ENCODE assay signal across 8 mouse cellular contexts in genomic region chr4:141130704-141131342, GRCm38 (mm10). TPM values are rescaled to one million over a fixed set of nuclear protein-coding genes. Genes with fewer than 3 reads are reported as not detected.
DNase-seq lines count a peak whose midpoint lies in the region; ATAC-seq and TF ChIP-seq lines count a peak whose summit lies in the region.

No protein-coding gene starts in this region.

- no peaks in the 10 kb centered on the region; the same call in 1 of the 2 replicates for H3K36me3 ChIP-seq in hindbrain, embryonic 14.5 days (replicated peaks; ENCODE audit: control insufficient read depth, insufficient read depth)
- H3K36me3 ChIP-seq in liver, postnatal 0 days (replicated peaks; ENCODE audit: insufficient read depth, low read length): peaks cover 3% of the 10 kb centered on the region
- no peaks in the 10 kb centered on the region for H3K36me3 ChIP-seq in thymus, adult 2 months (ENCODE audit: control insufficient read depth, insufficient read depth, low read length)

- H3K27me3 ChIP-seq in hindbrain, embryonic 14.5 days (ENCODE audit: control insufficient read depth, insufficient read depth, low read length): no peaks in the 10 kb centered on the region
- H3K27me3 ChIP-seq in liver, postnatal 0 days (ENCODE audit: insufficient read depth, low read length): no peaks in the 10 kb centered on the region
- H3K27me3 ChIP-seq in thymus, adult 2 months (ENCODE audit: control insufficient read depth, insufficient read depth, low read length): no peaks in the 10 kb centered on the region

- no peak for TF ChIP-seq CTCF in liver, postnatal 0 days (IDR thresholded peaks at IDR 0.05; ENCODE audit: low read depth)
- no peak for TF ChIP-seq CTCF in thymus, adult 2 months (IDR thresholded peaks at IDR 0.05; ENCODE audit: borderline replicate concordance, control insufficient read depth, extremely low read depth, insufficient read depth, low read length, poor library complexity)

- peak overlapping the region; percentile 54 for H3K27ac ChIP-seq in hindbrain, embryonic 14.5 days
- peak overlapping the region; percentile 89 for H3K27ac ChIP-seq in liver, postnatal 0 days (ENCODE audit: low read depth)
- no peak overlapping the region for H3K27ac ChIP-seq in thymus, adult 2 months (ENCODE audit: control insufficient read depth, insufficient read depth, low read length)

- no peak overlapping the region for H3K9ac ChIP-seq in hindbrain, embryonic 14.5 days
- peak overlapping the region; percentile 37 for H3K9ac ChIP-seq in liver, postnatal 0 days (replicated peaks)

- no peak for ATAC-seq in hindbrain, embryonic 14.5 days (ENCODE audit: low FRiP score)
- peak; percentile 82 for ATAC-seq in liver, postnatal 0 days

- H3K4me1 ChIP-seq in hindbrain, embryonic 14.5 days (replicated peaks; ENCODE audit: control insufficient read depth, insufficient read depth, low read length): peaks cover 37% of the 10 kb centered on the region
- H3K4me1 ChIP-seq in liver, postnatal 0 days (ENCODE audit: insufficient read depth): peaks cover 41% of the 10 kb centered on the region
- peaks cover 9% of the 10 kb centered on the region; the same call in 1 of the 2 replicates for H3K4me1 ChIP-seq in thymus, adult 2 months (replicated peaks; ENCODE audit: control insufficient read depth, insufficient read depth, low read length)

- DNase-seq in kidney, adult 18-20 months: peak; percentile 49
- DNase-seq in kidney, adult 11 months: no peak
- peak; percentile 48 for DNase-seq in cerebellum, adult 8-10 months
- no peak for DNase-seq in hindbrain, embryonic 14.5 days (ENCODE audit: low spot score)
- peak; percentile 48 for DNase-seq in liver, postnatal 0 days
- DNase-seq in natural killer cell, adult 2 months (ENCODE audit: low spot score in 2 of 2): no peak
- no peak for DNase-seq in thymus, adult 2 months
- DNase-seq in right cerebral cortex, postnatal 25 days: no peak

- no peak for TF ChIP-seq EP300 in liver, postnatal 0 days (IDR thresholded peaks at IDR 0.05; ENCODE audit: low read depth)

- TF ChIP-seq POLR2A in thymus, adult 2 months (IDR thresholded peaks at IDR 0.05; ENCODE audit: control insufficient read depth, extremely low read depth, insufficient read depth, low read length, poor library complexity): no peak

- no peaks in the 10 kb centered on the region for H3K9me3 ChIP-seq in hindbrain, embryonic 14.5 days (ENCODE audit: control insufficient read depth, low read length)
- no peaks in the 10 kb centered on the region for H3K9me3 ChIP-seq in liver, postnatal 0 days (ENCODE audit: low read length)

- no peak overlapping the region for H3K4me2 ChIP-seq in hindbrain, embryonic 14.5 days (replicated peaks)
- peak overlapping the region; percentile 49 for H3K4me2 ChIP-seq in liver, postnatal 0 days (ENCODE audit: low read depth, low read length)

- H3K4me3 ChIP-seq in hindbrain, embryonic 14.5 days (replicated peaks; ENCODE audit: low read length): no peak overlapping the region
- 0 out of 2 replicates have a peak overlapping the region, but pooled peaks have one; percentile 17 for H3K4me3 ChIP-seq in liver, postnatal 0 days (ENCODE audit: low read depth, low read length)
- H3K4me3 ChIP-seq in thymus, adult 2 months (ENCODE audit: control insufficient read depth, insufficient read depth, low read length): no peak overlapping the region

- WGBS in hindbrain, embryonic 14.5 days: 80% methylated on average over 6 of the region's 6 CpGs
- WGBS in liver, postnatal 0 days (ENCODE audit: insufficient replicate concordance): 57% methylated on average over 6 of the region's 6 CpGs
- 87% methylated on average over 6 of the region's 6 CpGs for WGBS in thymus, adult 2 months

RNA-seq across cellular contexts. Expression of gene Szrd1, which starts 8.8 kb away (rescaled TPM):
- polyA plus RNA-seq in hindbrain, embryonic 14.5 days (2014; fragmentation: Nextera tagmentation; extraction: Ambion mirVana): 17.8 and 23.7 TPM in 2 replicates
- 16.8 and 17.7 TPM in 2 replicates for polyA plus RNA-seq in liver, postnatal 0 days (2015; fragmentation: Nextera tagmentation; extraction: Ambion mirVana)
- 54.2 and 62.1 TPM in 2 replicates for polyA plus RNA-seq in thymus, adult 2 months (2012; rRNA removed)

RNA-seq across cellular contexts. Expression of gene Fbxo42, which starts 16.9 kb away (rescaled TPM):
- polyA plus RNA-seq in hindbrain, embryonic 14.5 days (2014; fragmentation: Nextera tagmentation; extraction: Ambion mirVana): 26.2 and 27.6 TPM in 2 replicates
- polyA plus RNA-seq in liver, postnatal 0 days (2015; fragmentation: Nextera tagmentation; extraction: Ambion mirVana): 11.2 and 11.7 TPM in 2 replicates
- 29.1 and 29.3 TPM in 2 replicates for polyA plus RNA-seq in thymus, adult 2 months (2012; rRNA removed)

RNA-seq across cellular contexts. Expression of gene Spata21, which starts 42.7 kb away (rescaled TPM):
- 0.46 and 0.96 TPM in 2 replicates for polyA plus RNA-seq in hindbrain, embryonic 14.5 days (2014; fragmentation: Nextera tagmentation; extraction: Ambion mirVana)
- not detected in 2 replicates for polyA plus RNA-seq in liver, postnatal 0 days (2015; fragmentation: Nextera tagmentation; extraction: Ambion mirVana)
- 0.08 and 0.23 TPM in 2 replicates for polyA plus RNA-seq in thymus, adult 2 months (2012; rRNA removed)

RNA-seq across cellular contexts. Expression of gene Necap2, which starts 52.7 kb away (rescaled TPM):
- polyA plus RNA-seq in hindbrain, embryonic 14.5 days (2014; fragmentation: Nextera tagmentation; extraction: Ambion mirVana): 44.2 and 46.9 TPM in 2 replicates
- polyA plus RNA-seq in liver, postnatal 0 days (2015; fragmentation: Nextera tagmentation; extraction: Ambion mirVana): 47.1 and 53.0 TPM in 2 replicates
- 105 and 111 TPM in 2 replicates for polyA plus RNA-seq in thymus, adult 2 months (2012; rRNA removed)

Comparison
In these comparisons a context has a peak if more than half of its experiments do, and no peak if none do; other contexts are left out.
1. DNase-seq: peak in kidney, adult 18-20 months (single experiment), cerebellum, adult 8-10 months (single experiment) and liver, postnatal 0 days (single experiment); none in kidney, adult 11 months (single experiment), hindbrain, embryonic 14.5 days (single experiment), natural killer cell, adult 2 months (0 of 2), thymus, adult 2 months (single experiment) and right cerebral cortex, postnatal 25 days (single experiment).